Mouse (Mus musculus) lung, postnatal 0 days (tissue): ENCODE data around the gene Colgalt1.

Experiments used
- CTCF ChIP-seq: IDR thresholded peaks from 2 replicates; pipeline ENCODE4 v1.5.1; 2016; ENCODE audit warnings: antibody characterized with exemption, mild to moderate bottlenecking
- EP300 ChIP-seq: IDR thresholded peaks from 2 replicates; pipeline ENCODE4 v1.6.1; 2016; ENCODE audit warnings: antibody characterized with exemption, mild to moderate bottlenecking, control low read depth

DNA sequence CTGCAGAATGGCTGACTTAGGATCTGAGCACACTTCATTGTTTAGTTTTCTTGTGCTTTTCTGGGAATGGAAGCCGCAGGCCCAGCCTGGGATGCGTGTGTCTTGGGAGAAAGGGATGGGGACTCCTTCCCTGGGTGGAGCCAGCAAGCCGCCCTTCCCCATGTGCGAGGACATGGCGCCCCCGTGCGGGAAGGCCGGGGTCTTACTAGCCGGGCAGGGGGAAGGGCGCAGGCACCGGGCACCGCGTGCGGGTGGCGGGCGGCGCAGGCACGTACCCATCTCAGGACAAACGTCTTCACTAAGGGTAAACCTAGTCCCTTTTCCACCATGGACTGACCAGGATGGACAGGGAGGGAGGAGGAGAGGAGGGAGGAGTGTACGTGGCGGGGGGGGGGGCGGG lies 22.4 kb downstream of the Colgalt1 start:
- no peak for TF ChIP-seq EP300
- peak; percentile 68 for TF ChIP-seq CTCF
